Mouse (Mus musculus) heart, postnatal 0 days (tissue): Measurements from ENCODE around the gene Vwf.

Experiments used
- CTCF ChIP-seq: IDR thresholded peaks from 2 replicates; pipeline ENCODE4 v1.5.1; 2016; ENCODE audit warnings: antibody characterized with exemption, control low read depth, low read depth
- EP300 ChIP-seq: IDR thresholded peaks from 2 replicates; pipeline ENCODE4 v1.6.1; 2016; ENCODE audit warnings: antibody characterized with exemption, low read depth

DNA sequence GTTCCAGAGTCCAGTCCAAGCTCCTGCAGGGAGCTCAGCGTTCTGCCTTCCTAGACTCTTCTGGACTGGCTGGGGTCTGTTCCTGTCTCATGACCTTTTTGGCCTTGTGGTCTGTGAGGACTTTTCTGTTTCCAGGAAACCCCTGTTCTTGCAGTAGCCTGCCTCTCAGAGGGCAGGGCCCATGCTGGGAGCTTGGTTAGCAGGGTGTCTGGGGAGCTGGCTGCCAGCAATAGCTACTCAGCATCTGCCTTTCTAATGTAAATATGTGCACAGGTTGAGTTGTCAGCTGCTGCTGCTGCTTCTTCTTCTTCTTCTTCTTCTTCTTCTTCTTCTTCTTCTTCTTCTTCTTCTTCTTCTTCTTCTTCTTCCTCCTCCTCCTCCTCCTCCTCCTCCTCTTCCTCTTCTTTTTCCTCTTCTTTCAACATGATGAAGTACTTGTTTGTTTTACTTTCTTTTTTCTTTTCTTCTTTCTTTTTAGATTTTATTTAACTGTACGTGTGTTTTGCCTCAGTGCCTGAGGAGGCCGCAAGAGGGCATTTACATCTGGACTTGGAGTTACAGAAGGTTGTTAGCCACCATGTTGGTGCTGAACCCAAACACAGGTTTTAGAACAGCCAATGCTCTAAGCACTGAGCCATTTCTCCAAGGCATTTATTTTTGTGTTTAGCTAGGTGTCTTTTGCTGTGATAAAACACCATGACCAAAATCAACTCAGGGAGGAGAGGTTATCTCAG is 41.8 kb upstream of the Vwf start:
- TF ChIP-seq EP300, result no peak
- TF ChIP-seq CTCF, result no peak
